11 mouse cellular contexts compared by ENCODE assay signal in genomic region chrX:140402904-140403303, GRCm38 (mm10). TPM values are rescaled to one million over a fixed set of nuclear protein-coding genes. Genes with fewer than 3 reads are reported as not detected.
DNase-seq lines count a peak whose midpoint lies in the region; ATAC-seq and TF ChIP-seq lines count a peak whose summit lies in the region.
"Had no signal": no experiment of that assay in that cellular context is flagged by ENCODE, and none has a peak within 500 bp of the region (broad histone marks: within the 10 kb centered on the region; RNA-seq: fewer than 3 reads in every experiment).

No protein-coding gene starts in this region.

- H3K9me3 ChIP-seq in heart, embryonic 11.5 days (replicated peaks; ENCODE audit: control insufficient read depth, low read length): no peaks in the 10 kb centered on the region
- H3K9me3 ChIP-seq in liver, embryonic 12.5 days (replicated peaks): no peaks in the 10 kb centered on the region
- H3K9me3 ChIP-seq: embryonic facial prominence, embryonic 15.5 days; limb, embryonic 13.5 days; midbrain, embryonic 15.5 days had no signal

- 61% methylated on average over 4 of the region's 4 CpGs for WGBS in heart, embryonic 11.5 days (ENCODE audit: insufficient replicate concordance)
- 41% methylated on average over 4 of the region's 4 CpGs for WGBS in liver, embryonic 12.5 days (ENCODE audit: insufficient replicate concordance)

- H3K4me3 ChIP-seq in heart, embryonic 11.5 days (ENCODE audit: low read depth, low read length): no peak overlapping the region
- H3K4me3 ChIP-seq in liver, embryonic 12.5 days: no peak overlapping the region
- no peak overlapping the region for H3K4me3 ChIP-seq in embryonic fibroblast, embryonic 13.5 days (ENCODE audit: insufficient read depth, low read length)
- H3K4me3 ChIP-seq: embryonic facial prominence, embryonic 15.5 days; limb, embryonic 13.5 days; midbrain, embryonic 15.5 days had no signal

- H3K9ac ChIP-seq in heart, embryonic 11.5 days (ENCODE audit: low read depth, low read length): no peak overlapping the region
- no peak overlapping the region for H3K9ac ChIP-seq in liver, embryonic 12.5 days
- H3K9ac ChIP-seq: embryonic facial prominence, embryonic 15.5 days; limb, embryonic 13.5 days; midbrain, embryonic 15.5 days had no signal

- H3K27ac ChIP-seq in heart, embryonic 11.5 days (ENCODE audit: low read depth, low read length): no peak overlapping the region
- no peak overlapping the region for H3K27ac ChIP-seq in liver, embryonic 12.5 days
- no peak overlapping the region for H3K27ac ChIP-seq in embryonic fibroblast, embryonic 13.5 days (ENCODE audit: insufficient read depth, low read length)
- H3K27ac ChIP-seq: embryonic facial prominence, embryonic 15.5 days; limb, embryonic 13.5 days; midbrain, embryonic 15.5 days had no signal

- H3K4me2 ChIP-seq in heart, embryonic 11.5 days: no peak overlapping the region
- no peak overlapping the region for H3K4me2 ChIP-seq in liver, embryonic 12.5 days
- H3K4me2 ChIP-seq: embryonic facial prominence, embryonic 15.5 days; limb, embryonic 13.5 days; midbrain, embryonic 15.5 days had no signal

- no peak for ATAC-seq in heart, embryonic 11.5 days (replicated peaks; ENCODE audit: insufficient number of reproducible peaks, low FRiP score, low TSS enrichment)
- no peak for ATAC-seq in liver, embryonic 12.5 days
- ATAC-seq: midbrain, embryonic 15.5 days had no signal

- no peaks in the 10 kb centered on the region for H3K4me1 ChIP-seq in heart, embryonic 11.5 days (ENCODE audit: control insufficient read depth, insufficient read depth, low read length)
- H3K4me1 ChIP-seq in liver, embryonic 12.5 days: peaks cover 9% of the 10 kb centered on the region
- no peaks in the 10 kb centered on the region for H3K4me1 ChIP-seq in embryonic fibroblast, embryonic 13.5 days (ENCODE audit: control insufficient read depth, insufficient read depth, low read length)
- H3K4me1 ChIP-seq: embryonic facial prominence, embryonic 15.5 days; limb, embryonic 13.5 days; midbrain, embryonic 15.5 days had no signal

- DNase-seq in heart, adult 11 months: peak; percentile 55
- peak; percentile 3 for DNase-seq in liver
- peak; percentile 6 for DNase-seq in ES-CJ7 (ENCODE audit: low read depth, low spot score)
- no peak for DNase-seq in spleen, postnatal 10 days (ENCODE audit: low spot score in 2 of 2)
- no peak for DNase-seq in c-Kit-positive CD71-positive TER-119-positive erythroid progenitor cells, embryonic 14.5 days (ENCODE audit: low spot score)

- H3K36me3 ChIP-seq in heart, embryonic 11.5 days (ENCODE audit: control insufficient read depth, insufficient read depth, low read length): no peaks in the 10 kb centered on the region
- H3K36me3 ChIP-seq in liver, embryonic 12.5 days: no peaks in the 10 kb centered on the region
- H3K36me3 ChIP-seq: embryonic facial prominence, embryonic 15.5 days; limb, embryonic 13.5 days; midbrain, embryonic 15.5 days had no signal

- peaks cover 8% of the 10 kb centered on the region; the same call in 1 of the 2 replicates for H3K27me3 ChIP-seq in heart, embryonic 11.5 days (ENCODE audit: control insufficient read depth, insufficient read depth, low read length)
- H3K27me3 ChIP-seq in liver, embryonic 12.5 days (replicated peaks): peaks cover 12% of the 10 kb centered on the region

- peak; percentile 30; the same call in 1 of the 2 replicates for TF ChIP-seq CTCF in embryonic fibroblast, embryonic 13.5 days (IDR thresholded peaks at IDR 0.05; ENCODE audit: borderline replicate concordance, insufficient read depth, low read length)

- no peak for TF ChIP-seq POLR2A in embryonic fibroblast, embryonic 13.5 days (IDR thresholded peaks at IDR 0.05; ENCODE audit: low read depth, low read length)

RNA-seq across cellular contexts. Expression of gene Prps1, which starts 53.5 kb away (rescaled TPM):
- polyA plus RNA-seq in heart, embryonic 11.5 days (2014; fragmentation: Nextera tagmentation; extraction: Ambion mirVana): 59.5 and 70.2 TPM in 2 replicates
- polyA plus RNA-seq in liver, embryonic 12.5 days (2016; fragmentation: Nextera tagmentation; extraction: Ambion mirVana): 57.6 and 61.0 TPM in 2 replicates
- 29.6 and 34.5 TPM in 2 replicates for polyA plus RNA-seq in embryonic fibroblast, embryonic 13.5 days (2011; ENCODE audit: insufficient read length, low read depth, missing spikeins)

Comparison
In these comparisons a context has a peak if more than half of its experiments do, and no peak if none do; other contexts are left out.
1. DNase-seq: peak in heart, adult 11 months (single experiment), liver (single experiment) and ES-CJ7 (single experiment); none in spleen, postnatal 10 days (0 of 2) and c-Kit-positive CD71-positive TER-119-positive erythroid progenitor cells, embryonic 14.5 days (single experiment).